Mouse (Mus musculus) lung, postnatal 0 days (tissue): ENCODE results near the gene Abcc4.

Experiments used
- CTCF ChIP-seq: IDR thresholded peaks from 2 replicates; pipeline ENCODE4 v1.5.1; 2016; ENCODE audit warnings: antibody characterized with exemption, mild to moderate bottlenecking
- EP300 ChIP-seq: IDR thresholded peaks from 2 replicates; pipeline ENCODE4 v1.6.1; 2016; ENCODE audit warnings: antibody characterized with exemption, mild to moderate bottlenecking, control low read depth

GRCm38 (mm10) chr14:118716372-118717312 is 10.6 kb upstream of the Abcc4 start:
- no peak for TF ChIP-seq CTCF
- no peak for TF ChIP-seq EP300
